Mouse (Mus musculus) kidney, embryonic 15.5 days (tissue): Measurements from ENCODE around the gene Rps12. TPM values are rescaled to one million over a fixed set of nuclear protein-coding genes. Genes with fewer than 3 reads are reported as not detected.
"Not testable (repeated sequence)": the region's sequence is repeated elsewhere in the genome, so short reads cannot be mapped to it uniquely, and the experiment has no call there.

Source experiments
- ATAC-seq: fragments of 200-750 bp; cut with Nextera tagmentation; replicated peaks from 2 replicates; pipeline ENCODE4 v1.8.0; 2017; ENCODE audit warnings: moderate TSS enrichment; ENCODE audit not compliant: low FRiP score
- H3K27ac ChIP-seq: fragments of 300-500 bp; sonication (generic); 2 replicates; pipeline ENCODE4 v1.5.1; 2015; ENCODE audit warnings: mild to moderate bottlenecking, inconsistent platforms
- H3K27me3 ChIP-seq: fragments of 300-500 bp; sonication (generic); 2 replicates; pipeline ENCODE4 v1.6.1; 2015; ENCODE audit warnings: inconsistent platforms
- H3K36me3 ChIP-seq: fragments of 300-500 bp; sonication (generic); 2 replicates; pipeline ENCODE4 v1.6.1; 2015; ENCODE audit warnings: inconsistent platforms
- H3K4me1 ChIP-seq: fragments of 300-500 bp; sonication (generic); 2 replicates; pipeline ENCODE4 v1.6.1; 2015; ENCODE audit warnings: inconsistent platforms
- H3K4me2 ChIP-seq: fragments of 300-500 bp; sonication (generic); 2 replicates; pipeline ENCODE4 v1.6.1; 2015; ENCODE audit warnings: moderate library complexity, mild to moderate bottlenecking, inconsistent platforms
- H3K4me3 ChIP-seq: fragments of 300-500 bp; sonication (generic); replicated peaks from 2 replicates; pipeline ENCODE4 v1.5.1; 2015; ENCODE audit warnings: mild to moderate bottlenecking, inconsistent platforms
- H3K9ac ChIP-seq: fragments of 300-500 bp; sonication (generic); 2 replicates; pipeline ENCODE4 v1.6.1; 2015; ENCODE audit warnings: mild to moderate bottlenecking, inconsistent platforms
- H3K9me3 ChIP-seq: fragments of 300-500 bp; sonication (generic); replicated peaks from 2 replicates; pipeline ENCODE4 v1.6.1; 2016; ENCODE audit warnings: inconsistent platforms
- WGBS: fragments of 180-500 bp; shearing (Covaris S2); methylation state at CpG from one replicate; pipeline ENCODE4 v1.1.7; 2015; ENCODE audit warnings: mixed read lengths; 5-methylcytosine and 5-hydroxymethylcytosine counted together
- polyA plus RNA-seq: library from polyadenylated mRNA; unstranded; fragments of >200 nt; fragmentation: Nextera tagmentation; extraction: Ambion mirVana; gene quantifications from 2 replicates; pipeline ENCODE4 v1.2.1, GENCODE M21; 2015

Gene Rps12
- polyA plus RNA-seq, 1 experiment from 2014 or later: 195 TPM

GRCm38 (mm10) chr10:23799933-23800332 lies 12.9 kb upstream of the Rps12 start:
- H3K27me3 ChIP-seq: no peaks in the 10 kb centered on the region
- H3K9ac ChIP-seq: no peak overlapping the region
- peaks cover 44% of the 10 kb centered on the region for H3K36me3 ChIP-seq
- no peak overlapping the region for H3K27ac ChIP-seq
- H3K4me2 ChIP-seq: no peak overlapping the region
- ATAC-seq: no peak
- WGBS: 16% methylated on average over 3 of the region's 3 CpGs
- no peaks in the 10 kb centered on the region for H3K9me3 ChIP-seq
- H3K4me1 ChIP-seq: 0 out of 2 replicates have a peak, but pooled peaks cover 14% of the 10 kb centered on the region
- no peak overlapping the region for H3K4me3 ChIP-seq

- H3K27me3 ChIP-seq: no peaks in the 10 kb centered on the region
- no peaks in the 10 kb centered on the region for H3K9me3 ChIP-seq
- no peak overlapping the region for H3K4me3 ChIP-seq
- 0 out of 2 replicates have a peak, but pooled peaks cover 14% of the 10 kb centered on the region for H3K4me1 ChIP-seq
- H3K36me3 ChIP-seq: peaks cover 31% of the 10 kb centered on the region
- H3K4me2 ChIP-seq: 0 out of 2 replicates have a peak overlapping the region, but pooled peaks have one; percentile 30
- ATAC-seq: 0 out of 2 replicates have a peak, but pooled peaks have one; percentile 52
- WGBS: 86% methylated on average over 1 of the region's 1 CpGs
- H3K9ac ChIP-seq: no peak overlapping the region
- 0 out of 2 replicates have a peak overlapping the region, but pooled peaks have one; percentile 27 for H3K27ac ChIP-seq
These were observed 11.1 kb upstream of the Rps12 start for GRCm38 (mm10) chr10:23798142-23798541.

GRCm38 (mm10) chr10:23797606-23798005 lies 10.5 kb upstream of the Rps12 start:
- Histone ChIP-seq H3K9me3 (no peaks in the 10 kb centered on the region), H3K4me2 (peak overlapping the region; percentile 65), H3K4me3 (peak overlapping the region; percentile 75), H3K27ac (no peak overlapping the region), H3K36me3 (peaks cover 25% of the 10 kb centered on the region), H3K9ac (no peak overlapping the region; the same call in 1 of the 2 replicates), H3K27me3 (no peaks in the 10 kb centered on the region), H3K4me1 (0 out of 2 replicates have a peak, but pooled peaks cover 14% of the 10 kb centered on the region)
- WGBS: 20% methylated on average over 3 of the region's 3 CpGs
- ATAC-seq: no peak

- H3K4me3 ChIP-seq: peak within 1 kb of the TSS; percentile 75
- H3K4me1 ChIP-seq: 0 out of 2 replicates have a peak, but pooled peaks cover 14% of the 10 kb centered on the region
- no peaks in the 10 kb centered on the region for H3K27me3 ChIP-seq
- H3K9me3 ChIP-seq: no peaks in the 10 kb centered on the region
- H3K9ac ChIP-seq: peak within 1 kb of the TSS; percentile 84
- 6% methylated on average over 43 of the region's 43 CpGs for WGBS
- ATAC-seq: peak; percentile 57
- peaks cover 18% of the 10 kb centered on the region for H3K36me3 ChIP-seq
- H3K4me2 ChIP-seq: peak within 1 kb of the TSS; percentile 65
- peak within 1 kb of the TSS; percentile 59 for H3K27ac ChIP-seq
These were observed 9.8 kb upstream of the Rps12 start, which contains the start of gene Slc18b1 for GRCm38 (mm10) chr10:23796551-23797503. Gene Slc18b1, plus strand, starts transcription at chr10:23796986.

- no peak for ATAC-seq
- Histone ChIP-seq H3K27me3 (no peaks in the 10 kb centered on the region), H3K4me3 (peak overlapping the region; percentile 75), H3K27ac (no peak overlapping the region), H3K9ac (no peak overlapping the region), H3K4me1 (0 out of 2 replicates have a peak, but pooled peaks cover 14% of the 10 kb centered on the region), H3K4me2 (peak overlapping the region; percentile 65), H3K9me3 (no peaks in the 10 kb centered on the region), H3K36me3 (peaks cover 10% of the 10 kb centered on the region)
- WGBS: 66% methylated on average over 9 of the region's 9 CpGs
These were observed 8.9 kb upstream of the Rps12 start for GRCm38 (mm10) chr10:23795871-23796520.

GRCm38 (mm10) chr10:23788056-23788600 lies 1.1 kb upstream of the Rps12 start:
- H3K27ac ChIP-seq: peak overlapping the region; percentile 95
- WGBS: 6% methylated on average over 8 of the region's 8 CpGs
- H3K36me3 ChIP-seq: peaks cover 30% of the 10 kb centered on the region
- peak overlapping the region; percentile 67 for H3K4me2 ChIP-seq
- H3K27me3 ChIP-seq: no peaks in the 10 kb centered on the region
- peaks cover 33% of the 10 kb centered on the region for H3K4me1 ChIP-seq
- peak overlapping the region; percentile 76 for H3K9ac ChIP-seq
- H3K4me3 ChIP-seq: peak overlapping the region; percentile 87
- no peaks in the 10 kb centered on the region for H3K9me3 ChIP-seq
- no peak for ATAC-seq

GRCm38 (mm10) chr10:23786631-23787038 lies 440 bp downstream of the Rps12 start:
- Histone ChIP-seq H3K4me1 (peaks cover 33% of the 10 kb centered on the region), H3K36me3 (peaks cover 35% of the 10 kb centered on the region), H3K27ac (peak overlapping the region; percentile 72), H3K4me2 (peak overlapping the region; percentile 68), H3K9ac (peak overlapping the region; percentile 93), H3K4me3 (peak overlapping the region; percentile 87)
- not testable (repeated sequence) for H3K9me3 ChIP-seq, H3K27me3 ChIP-seq
- WGBS: under 1% methylated on average over 23 of the region's 23 CpGs
- peak; percentile 35 for ATAC-seq

- Histone ChIP-seq H3K36me3 (peaks cover 35% of the 10 kb centered on the region), H3K27me3 (no peaks in the 10 kb centered on the region), H3K4me2 (peak overlapping the region; percentile 68), H3K9me3 (no peaks in the 10 kb centered on the region), H3K27ac (peak overlapping the region; percentile 72), H3K9ac (peak overlapping the region; percentile 93), H3K4me3 (peak overlapping the region; percentile 87), H3K4me1 (peaks cover 33% of the 10 kb centered on the region)
- under 1% methylated on average over 4 of the region's 4 CpGs for WGBS
- no peak for ATAC-seq
These were observed 1.0 kb downstream of the Rps12 start for GRCm38 (mm10) chr10:23786040-23786439.

- Histone ChIP-seq H3K9ac (peak overlapping the region; percentile 93), H3K4me3 (peak overlapping the region; percentile 87), H3K4me2 (peak overlapping the region; percentile 68), H3K4me1 (peaks cover 33% of the 10 kb centered on the region), H3K36me3 (peaks cover 35% of the 10 kb centered on the region), H3K27ac (0 out of 2 replicates have a peak overlapping the region, but pooled peaks have one; percentile 72)
- H3K27me3 ChIP-seq, ATAC-seq, H3K9me3 ChIP-seq: not testable (repeated sequence)
- 45% methylated on average over 7 of the region's 7 CpGs for WGBS
These were observed 1.5 kb downstream of the Rps12 start for GRCm38 (mm10) chr10:23785599-23785998.

- ATAC-seq: no peak
- WGBS: 54% methylated on average over 2 of the region's 2 CpGs
- H3K4me2 ChIP-seq: no peak overlapping the region
- H3K27me3 ChIP-seq: no peaks in the 10 kb centered on the region
- no peaks in the 10 kb centered on the region for H3K9me3 ChIP-seq
- H3K4me1 ChIP-seq: peaks cover 33% of the 10 kb centered on the region
- H3K36me3 ChIP-seq: peaks cover 36% of the 10 kb centered on the region
- H3K4me3 ChIP-seq: no peak overlapping the region
- 0 out of 2 replicates have a peak overlapping the region, but pooled peaks have one; percentile 45 for H3K27ac ChIP-seq
- H3K9ac ChIP-seq: no peak overlapping the region
These were observed 3.0 kb downstream of the Rps12 start for GRCm38 (mm10) chr10:23784121-23784520.

- Histone ChIP-seq H3K27ac (no peak overlapping the region; the same call in 1 of the 2 replicates), H3K4me3 (no peak overlapping the region), H3K9me3 (no peaks in the 10 kb centered on the region), H3K4me2 (no peak overlapping the region), H3K27me3 (no peaks in the 10 kb centered on the region), H3K4me1 (peaks cover 30% of the 10 kb centered on the region), H3K9ac (no peak overlapping the region), H3K36me3 (peaks cover 38% of the 10 kb centered on the region)
- WGBS: 20% methylated on average over 2 of the region's 2 CpGs
- no peak for ATAC-seq
These were observed 3.6 kb downstream of the Rps12 start for GRCm38 (mm10) chr10:23783493-23783884.
